15 mouse cellular contexts compared by ENCODE assay signal in the genomic region with DNA sequence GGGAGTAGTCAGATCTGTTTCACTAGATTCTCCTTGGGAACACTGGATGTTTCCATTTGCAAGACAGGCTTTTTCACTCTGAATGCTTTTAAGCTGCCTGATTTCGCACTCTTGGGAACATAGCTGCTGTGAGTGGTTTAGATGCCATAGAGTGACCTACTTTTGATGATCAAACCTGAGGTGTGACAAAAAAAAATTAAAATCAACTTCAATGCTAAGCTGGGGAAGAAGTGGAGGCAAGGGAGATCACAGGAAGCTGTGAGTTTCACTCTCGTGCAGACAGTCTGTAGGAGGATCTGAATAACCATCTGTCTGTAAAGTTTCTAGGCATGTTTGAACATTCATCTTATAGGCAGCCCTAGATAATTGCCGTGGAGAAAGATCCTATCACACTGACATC.
DNase-seq lines count a peak whose midpoint lies in the region; ATAC-seq lines count a peak whose summit lies in the region.
"Had no signal": no experiment of that assay in that cellular context is flagged by ENCODE, and none has a peak within 500 bp of the region (broad histone marks: within the 10 kb centered on the region; RNA-seq: fewer than 3 reads in every experiment).

No protein-coding gene starts in this region.

- DNase-seq in frontal cortex, postnatal 14 days (ENCODE audit: low spot score in 2 of 2) = no peak
- peak; percentile 72 for DNase-seq in right cerebral cortex, adult 18-20 months
- no peak for DNase-seq in right cerebral cortex, postnatal 25 days
- DNase-seq in left cerebral cortex, adult 18-20 months (ENCODE audit: low spot score in 2 of 2) = peak; percentile 28 to 51
- DNase-seq in naive thymus-derived CD4-positive, alpha-beta T cell, adult 2 months (ENCODE audit: low read depth) = peak; percentile 6
- no peak for DNase-seq in layer of hippocampus, adult 9-10 months (ENCODE audit: low spot score)
- no peak for DNase-seq in layer of hippocampus, postnatal 36 days
- DNase-seq: adrenal gland, postnatal 14 days; cerebellum, adult 9-10 months; gastrocnemius, postnatal 14 days; heart, adult 11 months; heart, postnatal 10 days; kidney, postnatal 25 days had no signal

- ATAC-seq in frontal cortex, adult (ENCODE audit: low TSS enrichment) = peak; percentile 95
- ATAC-seq: intestine, postnatal 0 days had no signal

Comparison
In these comparisons a context has a peak if more than half of its experiments do, and no peak if none do; other contexts are left out.
1. DNase-seq: peak in right cerebral cortex, adult 18-20 months (single experiment), left cerebral cortex, adult 18-20 months (2 of 2) and naive thymus-derived CD4-positive, alpha-beta T cell, adult 2 months (single experiment); none in frontal cortex, postnatal 14 days (0 of 2), right cerebral cortex, postnatal 25 days (single experiment), layer of hippocampus, adult 9-10 months (single experiment) and layer of hippocampus, postnatal 36 days (0 of 2).